Mouse (Mus musculus): Measurements from ENCODE around the gene Slc11a1.

DNA sequence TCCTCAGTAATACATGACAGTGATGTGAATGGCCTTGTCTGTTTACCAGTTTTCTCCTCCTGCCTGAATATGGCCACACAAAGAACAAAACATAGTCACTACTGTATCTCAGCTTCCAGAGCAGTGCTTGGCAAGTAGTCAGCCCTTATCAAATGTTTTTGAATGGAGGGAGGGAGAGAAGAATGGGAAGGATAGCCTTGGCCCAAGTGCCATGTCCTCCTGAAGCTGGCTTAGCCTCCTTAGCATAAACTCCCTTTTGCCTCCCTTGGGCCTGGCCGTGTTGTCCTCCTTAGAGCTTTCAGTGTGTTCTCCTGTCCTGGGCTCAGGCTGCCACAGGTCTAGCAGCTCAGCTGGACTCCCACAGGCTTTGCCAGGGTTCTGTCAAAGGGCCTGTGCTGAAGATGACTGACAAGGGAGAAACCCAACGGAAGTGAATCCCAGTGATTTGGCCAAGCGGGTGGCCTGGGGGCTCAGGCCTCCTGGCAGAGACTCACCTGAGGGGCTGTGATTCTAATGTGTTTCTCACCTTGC is 37.7 kb upstream of the Slc11a1 start:
- TF ChIP-seq CTCF (IDR thresholded peaks at IDR 0.05; ENCODE audit: extremely low read depth, insufficient read length, insufficient replicate concordance, low read depth, low read length) = no peak
- TF ChIP-seq POLR2A (IDR thresholded peaks at IDR 0.05; ENCODE audit: low read depth, low read length) = no peak
